25 mouse cellular contexts compared by ENCODE assay signal in genomic region chr17:67013217-67013616, GRCm38 (mm10).
DNase-seq lines count a peak whose midpoint lies in the region; ATAC-seq and TF ChIP-seq lines count a peak whose summit lies in the region.
"Had no signal": no experiment of that assay in that cellular context is flagged by ENCODE, and none has a peak within 500 bp of the region (broad histone marks: within the 10 kb centered on the region; RNA-seq: fewer than 3 reads in every experiment).

No protein-coding gene starts in this region.

- H3K4me2 ChIP-seq in midbrain, postnatal 0 days (ENCODE audit: low read depth, low read length, poor library complexity, severe bottlenecking) = no peak overlapping the region
- H3K4me2 ChIP-seq: limb, embryonic 15.5 days; lung, embryonic 15.5 days; midbrain, embryonic 13.5 days had no signal

- no peaks in the 10 kb centered on the region for H3K36me3 ChIP-seq in midbrain, postnatal 0 days (ENCODE audit: insufficient read depth, low read length)
- H3K36me3 ChIP-seq: embryonic facial prominence, embryonic 10.5 days; heart, embryonic 10.5 days; limb, embryonic 15.5 days; lung, embryonic 15.5 days; midbrain, embryonic 13.5 days had no signal

- no peak for ATAC-seq in midbrain, postnatal 0 days (ENCODE audit: low FRiP score)
- ATAC-seq: hindbrain, embryonic 16.5 days; intestine, embryonic 16.5 days; midbrain, embryonic 13.5 days had no signal

- WGBS in midbrain, postnatal 0 days = 75% methylated on average over 6 of the region's 6 CpGs

- DNase-seq in frontal cortex, postnatal 36 days (ENCODE audit: low spot score in 2 of 2) = peak; percentile 30 to 63
- DNase-seq in frontal cortex, postnatal 14 days (ENCODE audit: low spot score in 2 of 2) = no peak
- DNase-seq in right cerebral cortex, adult 2 months (ENCODE audit: low spot score in 2 of 2) = peak; percentile 49 to 58
- no peak for DNase-seq in right cerebral cortex, postnatal 4 days
- peak; percentile 26 to 81 for DNase-seq in left cerebral cortex, postnatal 25 days (ENCODE audit: low spot score in 2 of 2)
- peak; percentile 78 for DNase-seq in telencephalon, adult 2 months (ENCODE audit: low read depth, low spot score)
- DNase-seq in cerebellum, postnatal 36 days = no peak
- DNase-seq in midbrain, postnatal 0 days (ENCODE audit: low spot score) = no peak
- DNase-seq: adrenal gland, adult 2 months; cerebellum, adult 2 months; kidney, adult 9 months; kidney, postnatal 14 days; lung, postnatal 36 days; retina, postnatal 1 day; thymus, postnatal 14 days had no signal

- H3K27me3 ChIP-seq in midbrain, postnatal 0 days (ENCODE audit: insufficient read depth, low read length) = no peaks in the 10 kb centered on the region
- H3K27me3 ChIP-seq: limb, embryonic 15.5 days; lung, embryonic 15.5 days; megakaryocyte, embryonic 14.5 days; midbrain, embryonic 13.5 days had no signal

- H3K9me3 ChIP-seq in midbrain, postnatal 0 days (ENCODE audit: low read length) = no peaks in the 10 kb centered on the region
- H3K9me3 ChIP-seq: embryonic facial prominence, embryonic 10.5 days; heart, embryonic 10.5 days; limb, embryonic 15.5 days; lung, embryonic 15.5 days; midbrain, embryonic 13.5 days had no signal

- intact Hi-C loops in left cerebral cortex, postnatal 25 days (cut with DNase I) = loop anchor here (2.0 to 5.0 kb wide), 3 partner anchors 70 to 446 kb away; no protein-coding TSS in a partner anchor

- H3K4me3 ChIP-seq in midbrain, postnatal 0 days (ENCODE audit: low read depth, low read length) = no peak overlapping the region
- H3K4me3 ChIP-seq: embryonic facial prominence, embryonic 10.5 days; heart, embryonic 10.5 days; layer of hippocampus, adult 2 months; limb, embryonic 15.5 days; lung, embryonic 15.5 days; megakaryocyte, embryonic 14.5 days; midbrain, embryonic 13.5 days had no signal

- no peak overlapping the region for H3K9ac ChIP-seq in midbrain, postnatal 0 days (replicated peaks; ENCODE audit: low read length, poor library complexity, severe bottlenecking)
- H3K9ac ChIP-seq: limb, embryonic 15.5 days; liver, embryonic 14.5 days; lung, embryonic 15.5 days; midbrain, embryonic 13.5 days had no signal

- H3K27ac ChIP-seq in midbrain, postnatal 0 days (ENCODE audit: low read depth, low read length) = no peak overlapping the region
- H3K27ac ChIP-seq: embryonic facial prominence, embryonic 10.5 days; heart, embryonic 10.5 days; layer of hippocampus, adult 2 months; limb, embryonic 15.5 days; liver, embryonic 14.5 days; lung, embryonic 15.5 days; midbrain, embryonic 13.5 days had no signal

- H3K4me1 ChIP-seq in midbrain, postnatal 0 days (ENCODE audit: insufficient read depth, low read length) = no peaks in the 10 kb centered on the region; the same call in 1 of the 2 replicates
- H3K4me1 ChIP-seq: embryonic facial prominence, embryonic 10.5 days; heart, embryonic 10.5 days; limb, embryonic 15.5 days; megakaryocyte, embryonic 14.5 days had no signal

- no peak for TF ChIP-seq CTCF in midbrain, postnatal 0 days (IDR thresholded peaks at IDR 0.05)

Comparison
In these comparisons a context has a peak if more than half of its experiments do, and no peak if none do; other contexts are left out.
1. DNase-seq: peak in frontal cortex, postnatal 36 days (2 of 2), right cerebral cortex, adult 2 months (2 of 2), left cerebral cortex, postnatal 25 days (2 of 2) and telencephalon, adult 2 months (single experiment); none in frontal cortex, postnatal 14 days (0 of 2), right cerebral cortex, postnatal 4 days (single experiment), cerebellum, postnatal 36 days (0 of 2) and midbrain, postnatal 0 days (single experiment).